Mouse (Mus musculus): ENCODE results near the gene Klhl5.

The Klhl5 gene

GRCm38 (mm10) chr5:65106876-65107772 is at the start of gene Klhl5:
TSS of gene Klhl5 (plus strand) at chr5:65107539.
- in situ Hi-C loops (cut with MseI, MboI): no loop called here

GRCm38 (mm10) chr5:65057596-65057995 is 49.7 kb upstream of the Klhl5 start:
- in situ Hi-C loops (cut with MseI, MboI): no loop called here

DNA sequence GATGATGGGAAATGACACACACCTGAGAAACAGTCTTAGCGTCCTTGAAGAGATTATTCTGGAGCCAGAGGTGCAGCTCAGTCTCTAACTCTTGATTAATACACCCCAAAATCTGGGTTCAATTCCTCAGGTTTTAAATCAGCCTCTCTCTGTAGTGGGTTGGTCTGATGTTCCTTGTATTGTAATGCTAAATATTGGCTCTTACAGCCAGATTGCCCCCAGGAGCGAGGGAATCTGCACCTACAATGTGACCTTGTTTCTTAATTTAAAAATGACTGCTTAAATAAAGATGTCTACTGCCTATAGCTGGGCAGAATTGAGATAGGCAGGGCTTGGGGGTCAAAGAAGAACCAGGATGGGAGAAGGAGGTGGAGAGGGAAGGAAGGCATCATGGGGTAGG is 47.5 kb upstream of the Klhl5 start:
- in situ Hi-C loops (cut with MseI, MboI): no loop called here

DNA sequence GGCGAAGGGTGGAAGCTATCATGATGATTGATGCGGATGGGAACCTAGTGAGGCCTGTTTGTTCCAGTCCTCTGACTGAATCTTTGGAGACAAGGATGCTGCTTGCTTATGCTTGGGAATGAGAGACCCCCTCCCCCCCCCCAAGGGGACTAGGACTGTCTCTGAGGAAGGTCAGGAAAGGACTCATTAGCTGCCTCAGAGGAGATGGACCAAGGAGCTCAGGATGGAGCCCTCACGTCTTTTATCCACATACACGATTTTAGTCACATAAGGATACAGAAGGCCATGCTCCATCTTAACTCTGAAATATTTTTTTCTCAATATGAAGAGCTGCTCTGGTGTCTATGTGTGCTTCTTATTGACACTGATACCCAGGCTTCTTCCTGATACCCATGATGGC is 45.1 kb upstream of the Klhl5 start:
- in situ Hi-C loops (cut with MseI, MboI): no loop called here

- in situ Hi-C loops (cut with MseI, MboI): no loop called here
These were observed 44.1 kb upstream of the Klhl5 start for GRCm38 (mm10) chr5:65063266-65063665.

DNA sequence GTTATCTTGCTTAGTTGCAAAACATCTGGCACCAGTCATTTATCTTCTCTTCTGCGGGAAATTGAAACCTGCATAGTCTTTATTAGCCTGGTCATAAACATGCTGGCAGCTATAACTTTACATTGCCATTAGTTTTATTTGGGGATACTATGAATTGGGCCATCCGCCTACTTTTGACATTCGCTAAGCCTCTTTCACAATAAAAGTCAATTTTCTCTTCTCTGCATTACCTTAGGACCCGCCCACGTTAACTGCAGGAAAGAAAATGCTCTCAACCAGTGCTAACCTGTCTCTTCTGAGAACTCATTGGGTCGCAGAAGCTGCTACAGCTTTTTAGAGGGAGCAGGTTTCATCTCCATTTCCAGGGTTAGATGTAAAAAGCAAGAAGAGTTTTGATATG is 39.2 kb upstream of the Klhl5 start:
- in situ Hi-C loops (cut with MseI, MboI): no loop called here

GRCm38 (mm10) chr5:65069872-65070271 is 37.5 kb upstream of the Klhl5 start:
- in situ Hi-C loops (cut with MseI, MboI): no loop called here

GRCm38 (mm10) chr5:65071689-65072118 is 35.6 kb upstream of the Klhl5 start:
- in situ Hi-C loops (cut with MseI, MboI): no loop called here

DNA sequence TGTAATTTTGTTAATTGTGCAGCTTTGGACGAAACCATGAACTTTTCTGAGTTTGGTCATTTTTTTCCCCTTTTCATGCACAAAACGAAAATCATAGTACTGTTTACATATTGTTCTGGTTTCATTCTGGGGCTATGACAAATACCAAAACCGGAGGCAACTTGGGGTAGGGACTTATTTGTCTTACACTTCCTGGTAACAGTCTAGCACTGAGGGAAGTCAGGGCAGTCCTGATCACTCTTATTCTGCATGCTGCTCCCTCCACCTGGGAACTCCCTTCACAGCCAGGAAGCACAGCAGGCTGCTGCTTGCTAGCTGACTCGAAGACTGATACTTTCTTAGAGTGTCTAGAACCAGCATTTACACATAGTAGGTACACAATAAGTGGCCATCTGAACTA is 34.1 kb upstream of the Klhl5 start:
- in situ Hi-C loops (cut with MseI, MboI): no loop called here

DNA sequence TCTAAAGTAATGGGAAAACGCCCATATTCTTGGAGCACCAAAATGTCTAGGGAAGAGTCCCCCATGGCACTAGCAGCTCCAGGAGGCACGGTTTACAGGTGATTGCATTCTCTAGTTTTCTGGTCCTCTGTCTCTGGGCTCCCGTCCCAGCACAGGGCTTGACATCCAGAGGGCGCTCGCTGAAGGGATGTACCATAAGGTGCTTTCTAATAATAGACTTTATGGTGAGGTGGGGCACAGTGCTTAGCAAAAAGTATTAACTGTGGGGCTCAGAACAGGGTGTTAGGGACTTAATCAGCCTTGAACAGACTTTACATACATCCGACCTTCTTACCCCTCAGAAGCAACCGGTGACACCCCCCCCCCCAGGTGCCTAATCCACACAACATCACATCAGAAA is 32.6 kb upstream of the Klhl5 start:
- in situ Hi-C loops (cut with MseI, MboI): no loop called here

DNA sequence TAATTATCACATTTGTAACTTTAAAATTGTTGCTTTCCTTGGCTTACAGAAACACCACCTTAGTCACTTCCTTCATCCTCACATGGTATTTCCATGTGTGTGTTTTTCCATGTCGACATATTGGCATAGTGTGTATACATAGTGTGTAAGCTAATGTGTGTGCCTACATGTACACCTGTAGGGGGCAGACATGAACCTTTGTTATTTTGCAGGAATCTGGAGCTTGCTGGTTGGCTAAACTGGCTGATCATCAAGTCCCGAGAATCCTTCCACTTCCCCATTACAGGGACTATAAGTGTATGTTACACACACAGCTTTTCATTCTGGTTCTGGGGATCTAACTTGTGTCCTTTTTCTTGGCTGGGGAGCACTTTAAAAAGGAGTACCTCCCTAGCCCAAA is 31.3 kb upstream of the Klhl5 start:
- in situ Hi-C loops (cut with MseI, MboI): no loop called here

DNA sequence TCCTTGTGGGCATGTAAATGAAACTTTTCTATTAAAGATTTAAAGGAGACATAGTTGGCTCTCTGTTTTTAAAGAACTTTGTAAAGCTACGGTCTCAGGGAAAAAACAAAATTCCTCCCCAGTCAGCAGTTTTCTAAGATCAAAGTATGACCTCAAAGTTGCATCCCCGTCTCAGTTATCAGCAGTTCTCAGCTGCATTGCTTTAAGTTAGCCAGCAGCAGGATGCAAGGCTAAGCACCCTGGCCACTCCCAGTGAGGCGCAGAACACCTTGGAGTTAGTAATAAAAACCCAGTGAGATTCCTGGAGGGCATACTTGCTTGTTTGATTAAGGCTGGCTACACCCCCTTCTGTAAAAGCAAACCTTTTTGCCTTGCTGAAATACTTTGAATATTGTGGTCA is 30.6 kb upstream of the Klhl5 start:
- in situ Hi-C loops (cut with MseI, MboI): no loop called here

DNA sequence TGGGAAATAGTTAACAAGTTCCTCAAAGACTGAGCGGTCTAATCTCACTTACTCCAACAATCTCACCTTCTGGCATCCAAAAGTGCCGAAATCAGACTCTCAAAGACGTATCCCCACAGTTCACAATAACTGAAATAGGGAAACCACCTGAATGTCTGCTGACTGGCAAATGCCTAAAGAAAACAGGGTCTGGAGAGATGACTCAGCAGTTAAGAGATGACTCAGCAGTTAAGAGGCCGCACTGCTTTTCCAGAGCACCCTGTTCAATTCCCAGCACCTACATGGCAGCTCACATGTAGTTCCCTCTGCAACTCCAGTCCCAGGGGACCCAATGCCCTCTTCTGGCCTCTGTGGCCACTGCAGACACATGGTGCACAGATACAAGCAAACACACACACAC is 29.3 kb upstream of the Klhl5 start:
- in situ Hi-C loops (cut with MseI, MboI): no loop called here

GRCm38 (mm10) chr5:65079881-65080280 is 27.5 kb upstream of the Klhl5 start:
- in situ Hi-C loops (cut with MseI, MboI): no loop called here

DNA sequence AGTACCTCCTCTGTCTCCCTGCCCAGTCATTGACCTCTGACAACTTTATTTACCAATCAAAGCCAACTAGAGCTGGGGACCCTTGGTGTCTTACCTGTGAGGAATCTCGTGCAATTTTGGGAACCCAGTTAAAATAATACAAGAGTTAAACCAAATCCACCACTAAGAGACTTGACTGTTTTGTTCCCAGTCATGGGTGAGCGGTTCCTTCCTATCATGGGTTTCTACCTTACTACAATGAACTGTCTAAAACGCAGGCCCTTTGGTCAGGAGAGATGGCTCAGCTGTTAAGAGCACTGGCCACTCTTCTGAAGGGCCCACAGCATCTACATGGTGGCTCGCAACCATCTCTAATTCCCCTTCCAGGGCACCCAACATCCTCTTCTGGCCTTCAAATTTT is 25.5 kb upstream of the Klhl5 start:
- in situ Hi-C loops (cut with MseI, MboI): no loop called here

- in situ Hi-C loops (cut with MseI, MboI): no loop called here
These were observed 20.8 kb upstream of the Klhl5 start for GRCm38 (mm10) chr5:65086522-65086921.

GRCm38 (mm10) chr5:65089707-65090106 is 17.6 kb upstream of the Klhl5 start:
- in situ Hi-C loops (cut with MseI, MboI): no loop called here

- in situ Hi-C loops (cut with MseI, MboI): no loop called here
These were observed 16.0 kb upstream of the Klhl5 start for GRCm38 (mm10) chr5:65091184-65091858.

DNA sequence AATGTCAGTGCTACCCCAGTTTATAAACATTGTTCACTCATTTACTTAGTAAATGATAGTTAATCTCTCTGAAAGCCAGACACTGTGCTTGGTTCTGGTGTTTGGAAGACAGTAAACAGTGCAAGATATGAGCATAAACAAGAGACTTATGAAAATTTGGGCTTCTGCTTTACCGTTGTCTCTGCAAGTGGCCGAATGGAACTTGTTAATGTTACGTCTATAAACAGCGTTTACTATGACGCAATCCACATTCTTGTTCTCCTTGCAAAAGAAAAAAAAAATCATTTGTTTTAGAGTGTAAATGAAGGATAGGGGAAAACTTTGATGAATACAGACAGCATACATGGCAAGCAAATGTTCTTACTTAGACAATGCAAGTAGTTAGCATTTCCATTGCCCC is 15.4 kb upstream of the Klhl5 start, which contains the start of gene Tmem156:
Tmem156 (minus strand) TSS at position 212 of the 400 bp plus-strand sequence.
- in situ Hi-C loops (cut with MseI, MboI): no loop called here

DNA sequence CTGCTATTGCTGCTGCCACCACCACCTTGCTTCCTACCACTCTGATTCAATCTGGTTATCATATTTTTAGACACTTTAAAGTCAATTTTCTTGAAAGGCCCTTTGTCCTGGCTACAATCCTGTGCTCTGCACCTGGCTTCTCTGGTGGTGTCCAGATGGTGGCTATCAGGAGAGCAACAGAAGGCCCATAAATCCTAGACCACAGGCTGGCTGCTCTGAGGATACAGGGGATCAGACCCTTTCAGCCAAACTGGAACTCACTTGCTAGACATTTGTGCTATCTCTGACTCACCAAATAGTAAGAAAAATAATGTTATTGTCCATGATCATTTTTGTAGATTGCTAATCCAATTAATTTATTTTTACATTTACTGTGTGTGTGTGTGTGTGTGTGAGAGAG is 13.6 kb upstream of the Klhl5 start:
- in situ Hi-C loops (cut with MseI, MboI): no loop called here

DNA sequence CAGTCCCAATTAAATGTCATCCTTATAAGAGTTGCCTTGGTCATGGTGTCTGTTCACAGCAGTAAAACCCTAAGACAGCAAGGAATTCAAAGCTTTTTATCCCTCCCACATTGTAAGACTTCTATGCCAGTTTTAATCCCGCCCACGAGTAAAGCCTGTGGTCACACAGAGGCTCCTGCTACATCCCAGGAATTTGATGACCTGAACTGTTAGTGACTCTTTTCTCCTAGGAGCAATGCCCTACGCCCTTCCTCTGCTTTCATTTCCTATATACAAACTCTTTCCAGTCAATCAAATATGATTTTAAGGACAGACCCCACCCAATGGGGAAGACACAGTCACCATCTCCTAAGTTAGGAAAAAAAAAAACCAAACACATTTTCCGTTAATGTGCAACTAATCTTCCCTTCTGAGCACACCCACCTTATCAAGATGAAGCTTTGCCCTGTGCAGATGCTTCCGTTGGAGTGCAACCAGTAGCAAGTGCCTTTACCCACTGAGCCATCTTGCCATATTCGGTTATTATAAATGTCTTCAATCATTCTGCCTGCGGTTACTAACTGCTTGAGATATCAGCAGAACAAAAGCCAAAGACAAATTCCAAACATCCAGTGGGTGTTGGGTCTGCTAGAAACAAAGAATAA is 12.3 kb upstream of the Klhl5 start:
- in situ Hi-C loops (cut with MseI, MboI): no loop called here

GRCm38 (mm10) chr5:65096082-65096481 is 11.3 kb upstream of the Klhl5 start:
- in situ Hi-C loops (cut with MseI, MboI): no loop called here

GRCm38 (mm10) chr5:65096805-65097204 is 10.5 kb upstream of the Klhl5 start:
- in situ Hi-C loops (cut with MseI, MboI): no loop called here
